Mouse (Mus musculus) spleen, adult 2 months (tissue): ENCODE data around the gene Eif4a2.

ENCODE experiments used
- CTCF ChIP-seq: fragments of 200-500 bp; IDR thresholded peaks from 2 replicates; pipeline ENCODE4 v1.5.1; 2011; ENCODE audit warnings: mild to moderate bottlenecking, inconsistent platforms; ENCODE audit not compliant: insufficient read depth, insufficient read length, insufficient replicate concordance; ENCODE audit errors: extremely low read depth
- POLR2A ChIP-seq: fragments of 200-500 bp; IDR thresholded peaks from 2 replicates; pipeline ENCODE4 v1.6.1; 2011; ENCODE audit warnings: low read depth, low read length, inconsistent platforms

DNA sequence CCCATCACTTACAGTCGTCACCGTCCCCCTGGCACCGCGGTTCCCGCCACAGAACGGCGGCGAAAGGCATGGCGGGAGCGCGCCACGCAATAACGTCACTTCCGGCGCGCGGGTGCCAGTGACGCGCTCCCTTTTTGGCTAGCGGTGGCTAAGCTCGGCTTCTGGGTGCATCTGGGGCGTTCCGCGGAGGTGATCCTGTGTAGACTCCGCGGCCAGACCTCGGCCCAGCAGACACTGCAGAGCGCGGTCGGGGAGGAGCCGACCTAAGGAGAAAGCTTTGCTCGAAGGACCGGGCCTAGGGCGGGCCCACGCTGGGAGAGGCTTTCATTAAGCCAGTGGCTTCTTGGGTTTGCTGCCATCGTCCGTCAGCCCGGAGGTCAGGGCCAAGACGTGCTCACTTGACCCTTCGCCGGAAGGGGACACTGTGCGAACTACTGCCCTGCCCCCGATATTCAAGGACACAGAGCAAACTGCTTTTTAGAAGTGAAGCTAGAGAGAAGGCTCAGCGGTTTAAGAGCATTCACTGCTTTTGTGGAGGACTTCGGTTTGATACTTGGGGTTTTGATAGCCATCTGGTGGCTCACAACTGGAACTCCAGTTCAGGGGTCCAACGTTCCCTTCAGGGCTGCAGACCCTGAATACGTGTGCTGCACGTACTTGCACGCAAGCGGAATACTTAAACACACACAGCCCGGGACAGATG lies 20.6 kb downstream of the Eif4a2 start, which contains the start of gene Rfc4:
- TF ChIP-seq CTCF (peak; percentile 10; the same call in 1 of the 2 replicates), POLR2A (peak; percentile 32; the same call in 1 of the 2 replicates)
